Mouse (Mus musculus): ENCODE measurements around the gene Gm10721.
"Not testable (repeated sequence)": the region's sequence is repeated elsewhere in the genome, so short reads cannot be mapped to it uniquely, and the experiment has no call there.

The Gm10721 gene

GRCm38 (mm10) chr9:3012733-3013279 is at the start of gene Gm10721:
Gm10721 (plus strand) TSS chr9:3013140.
- in situ Hi-C loops (cut with MboI, MseI), result not testable (repeated sequence)

DNA sequence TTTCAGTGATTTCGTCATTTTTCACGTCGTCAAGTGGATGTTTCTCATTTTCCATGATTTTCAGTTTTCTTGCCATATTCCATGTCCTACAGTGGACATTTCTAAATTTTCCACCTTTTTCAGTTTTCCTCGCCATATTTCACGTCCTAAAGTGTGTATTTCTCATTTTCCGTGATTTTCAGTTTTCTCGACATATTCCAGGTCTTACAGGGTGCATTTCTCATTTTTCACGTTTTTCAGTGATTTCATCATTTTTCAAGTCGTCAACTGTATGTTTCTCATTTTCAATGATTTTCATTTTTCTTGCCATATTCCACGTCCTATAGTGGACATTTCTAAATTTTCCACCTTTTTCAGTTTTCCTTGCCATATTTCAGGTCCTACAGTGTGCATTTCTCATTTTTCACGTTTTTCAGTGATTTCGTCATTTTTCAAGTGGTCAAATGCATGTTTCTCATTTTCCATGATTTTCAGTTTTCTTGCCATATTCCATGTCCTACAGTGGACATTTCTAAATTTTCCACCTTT is 12.4 kb upstream of the Gm10721 start, which contains the start of gene Gm10722:
Gene Gm10722 (plus strand): TSS at position 478 of the 528 bp plus-strand sequence.
- in situ Hi-C loops (cut with MboI, MseI), result not testable (repeated sequence)

GRCm38 (mm10) chr9:3001006-3001405 is 11.9 kb upstream of the Gm10721 start:
- in situ Hi-C loops (cut with MboI, MseI), result not testable (repeated sequence)

- in situ Hi-C loops (cut with MboI, MseI), result not testable (repeated sequence)
These were observed 10.8 kb upstream of the Gm10721 start for GRCm38 (mm10) chr9:3001948-3002659.

DNA sequence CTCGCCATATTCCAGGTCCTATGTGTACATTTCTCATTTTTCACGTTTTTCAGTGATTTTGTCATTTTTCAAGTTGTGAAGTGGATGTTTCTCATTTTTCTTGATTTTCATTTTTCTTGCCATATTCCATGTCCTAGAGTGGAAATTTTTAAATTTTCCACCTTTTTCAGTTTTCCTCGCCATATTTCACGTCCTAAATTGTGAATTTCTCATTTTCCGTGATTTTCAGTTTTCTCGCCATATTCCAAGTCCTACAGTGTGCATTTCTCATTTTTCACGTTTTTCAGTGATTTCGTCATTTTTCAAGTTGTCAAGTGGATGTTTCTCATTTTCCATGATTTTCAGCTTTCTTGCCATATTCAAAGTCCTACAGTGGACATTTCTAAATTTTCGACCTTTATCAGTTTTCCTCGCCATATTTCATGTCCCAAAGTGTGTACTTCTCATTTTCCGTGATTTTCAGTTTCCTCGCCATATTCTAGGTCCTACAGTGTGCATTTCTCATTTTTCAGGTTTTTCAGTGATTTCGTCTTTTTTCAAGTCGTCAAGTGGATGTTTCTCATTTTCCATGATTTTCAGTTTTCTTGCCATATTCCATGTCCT is 10.0 kb upstream of the Gm10721 start, which contains the start of gene Gm11168:
Gene Gm11168 (plus strand): TSS at position 553 of the 603 bp plus-strand sequence.
- in situ Hi-C loops (cut with MboI, MseI), result not testable (repeated sequence)

- in situ Hi-C loops (cut with MboI, MseI), result not testable (repeated sequence)
These were observed 6.8 kb upstream of the Gm10721 start for GRCm38 (mm10) chr9:3006179-3006578.

- in situ Hi-C loops (cut with MboI, MseI), result not testable (repeated sequence)
These were observed 6.3 kb upstream of the Gm10721 start for GRCm38 (mm10) chr9:3006636-3007035.

DNA sequence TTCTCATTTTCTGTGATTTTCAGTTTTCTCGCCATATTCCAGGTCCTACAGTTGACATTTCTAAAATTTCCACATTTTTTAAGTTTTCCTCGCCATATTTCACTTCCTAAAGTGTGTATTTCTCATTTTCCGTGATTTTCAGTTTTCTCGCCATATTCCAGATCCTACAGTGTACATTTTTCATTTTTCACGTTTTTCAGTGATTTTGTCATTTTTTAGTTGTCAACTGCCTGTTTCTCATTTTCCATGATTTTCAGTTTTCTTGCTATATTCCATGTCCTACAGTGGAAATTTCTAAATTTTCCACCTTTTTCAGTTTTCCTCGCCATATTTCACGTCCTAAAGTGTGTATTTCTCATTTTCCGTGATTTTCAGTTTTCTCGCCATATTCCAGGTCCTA is 5.7 kb upstream of the Gm10721 start:
- in situ Hi-C loops (cut with MboI, MseI), result not testable (repeated sequence)

DNA sequence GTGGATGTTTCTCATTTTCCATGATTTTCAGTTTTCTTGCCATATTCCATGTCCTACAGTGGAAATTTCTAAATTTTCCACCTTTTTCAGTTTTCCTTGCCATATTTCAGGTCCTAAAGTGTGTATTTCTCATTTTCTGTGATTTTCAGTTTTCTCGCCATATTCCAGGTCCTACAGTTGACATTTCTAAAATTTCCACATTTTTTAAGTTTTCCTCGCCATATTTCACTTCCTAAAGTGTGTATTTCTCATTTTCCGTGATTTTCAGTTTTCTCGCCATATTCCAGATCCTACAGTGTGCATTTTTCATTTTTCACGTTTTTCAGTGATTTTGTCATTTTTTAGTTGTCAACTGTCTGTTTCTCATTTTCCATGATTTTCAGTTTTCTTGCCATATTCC is 3.6 kb upstream of the Gm10721 start:
- in situ Hi-C loops (cut with MboI, MseI), result not testable (repeated sequence)

- in situ Hi-C loops (cut with MboI, MseI), result not testable (repeated sequence)
These were observed 802 bp upstream of the Gm10721 start for GRCm38 (mm10) chr9:3012054-3012621.

- in situ Hi-C loops (cut with MboI, MseI), result not testable (repeated sequence)
These were observed 2.4 kb downstream of the Gm10721 start, which contains the start of gene Gm10720 for GRCm38 (mm10) chr9:3015354-3015753. Gm10720 (plus strand) TSS chr9:3015654.

GRCm38 (mm10) chr9:3015896-3016295 is 3.0 kb downstream of the Gm10721 start:
- in situ Hi-C loops (cut with MboI, MseI), result not testable (repeated sequence)

- in situ Hi-C loops (cut with MboI, MseI), result not testable (repeated sequence)
These were observed 4.2 kb downstream of the Gm10721 start, which contains the start of gene Gm10719 for GRCm38 (mm10) chr9:3017108-3017507. Gm10719 (plus strand) TSS chr9:3017408.

DNA sequence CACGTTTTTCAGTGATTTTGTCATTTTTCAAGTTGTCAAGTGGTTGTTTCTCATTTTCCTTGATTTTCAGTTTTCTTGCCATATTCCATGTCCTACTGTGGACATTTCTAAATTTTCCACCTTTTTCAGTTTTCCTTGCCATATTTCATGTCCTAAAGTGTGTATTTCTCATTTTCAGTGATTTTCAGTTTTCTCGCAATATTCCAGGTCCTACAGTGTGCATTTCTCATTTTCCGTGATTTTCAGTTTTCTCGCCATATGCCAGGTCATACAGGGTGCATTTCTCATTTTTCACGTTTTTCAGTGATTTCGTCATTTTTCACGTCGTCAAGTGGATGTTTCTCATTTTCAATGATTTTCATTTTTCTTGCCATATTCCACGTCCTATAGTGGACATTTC is 6.0 kb downstream of the Gm10721 start:
- in situ Hi-C loops (cut with MboI, MseI), result not testable (repeated sequence)

- in situ Hi-C loops (cut with MboI, MseI), result not testable (repeated sequence)
These were observed 7.1 kb downstream of the Gm10721 start for GRCm38 (mm10) chr9:3019835-3020727.

- in situ Hi-C loops (cut with MboI, MseI), result not testable (repeated sequence)
These were observed 9.5 kb downstream of the Gm10721 start for GRCm38 (mm10) chr9:3022316-3023008.

- in situ Hi-C loops (cut with MboI, MseI), result not testable (repeated sequence)
These were observed 10.5 kb downstream of the Gm10721 start, which contains the start of gene Gm10718 for GRCm38 (mm10) chr9:3023312-3023984. Gm10718 (plus strand) TSS chr9:3023547.

DNA sequence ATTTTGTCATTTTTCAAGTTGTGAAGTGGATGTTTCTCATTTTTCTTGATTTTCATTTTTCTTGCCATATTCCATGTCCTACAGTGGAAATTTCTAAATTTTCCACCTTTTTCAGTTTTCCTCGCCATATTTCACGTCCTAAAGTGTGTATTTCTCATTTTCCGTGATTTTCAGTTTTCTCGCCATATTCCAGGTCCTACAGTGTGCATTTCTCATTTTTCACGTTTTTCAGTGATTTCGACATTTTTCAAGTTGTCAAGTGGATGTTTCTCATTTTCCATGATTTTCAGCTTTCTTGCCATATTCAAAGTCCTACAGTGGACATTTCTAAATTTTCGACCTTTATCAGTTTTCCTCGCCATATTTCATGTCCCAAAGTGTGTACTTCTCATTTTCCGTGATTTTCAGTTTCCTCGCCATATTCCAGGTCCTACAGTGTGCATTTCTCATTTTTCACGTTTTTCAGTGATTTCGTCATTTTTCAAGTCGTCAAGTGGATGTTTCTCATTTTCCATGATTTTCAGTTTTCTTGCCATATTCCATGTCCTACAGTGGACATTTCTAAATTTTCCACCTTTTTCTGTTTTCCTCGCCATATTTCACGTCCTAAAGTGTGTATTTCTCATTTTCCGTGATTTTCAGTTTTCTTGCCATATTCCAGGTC is 11.2 kb downstream of the Gm10721 start:
- in situ Hi-C loops (cut with MboI, MseI), result not testable (repeated sequence)

- in situ Hi-C loops (cut with MboI, MseI), result not testable (repeated sequence)
These were observed 12.1 kb downstream of the Gm10721 start, which contains the start of gene Gm10717 for GRCm38 (mm10) chr9:3024912-3025467. Gm10717 (plus strand) TSS chr9:3025417.

Data from T-helper 2 cell (primary cell).